Mouse (Mus musculus) layer of hippocampus, adult 2 months (tissue): ENCODE results near the gene Slc12a8. TPM values are rescaled to one million over a fixed set of nuclear protein-coding genes. Genes with fewer than 3 reads are reported as not detected.
"Not testable (repeated sequence)": the region's sequence is repeated elsewhere in the genome, so short reads cannot be mapped to it uniquely, and the experiment has no call there.

ENCODE experiments used
- DNase-seq, 2 experiments: peaks; one replicate each; pipeline ENCODE4 v3.0.0; 2022; ENCODE audit warnings: low spot score in 2 of 2
- H3K27ac ChIP-seq: fragments of 200-600 bp; 2 replicates; pipeline ENCODE4 v1.8.1; 2022
- H3K4me3 ChIP-seq: fragments of 200-600 bp; 2 replicates; pipeline ENCODE4 v1.8.1; 2022; ENCODE audit warnings: mild to moderate bottlenecking
- CTCF ChIP-seq: fragments of 200-600 bp; conservative IDR thresholded peaks from 2 replicates; pipeline ENCODE4 v1.8.1; 2022; ENCODE audit warnings: antibody characterized with exemption, mild to moderate bottlenecking, moderate library complexity
- long read RNA-seq, 2 experiments: library from polyadenylated mRNA; stranded (forward); transcript quantifications; one replicate each; pipeline ENCODE4 v2.0.0; 2021; ENCODE audit warnings: borderline mapping rate in 2 of 2
- total RNA-seq, 2 experiments: library from RNA; stranded (reverse); gene quantifications; 2 replicates each; pipeline ENCODE4 v1.2.3; 2021

Slc12a8 gene
- under 1 TPM; 0.64 to 0.71 TPM for total RNA-seq
- long read RNA-seq, experiment 1, partial matches to known transcripts: 0 of 1 reads
- long read RNA-seq, experiment 1, other reads (novel, unspliced or antisense): 1 of 1 reads
- long read RNA-seq, experiment 2, partial matches to known transcripts: 1 of 2 reads
- long read RNA-seq, experiment 2, other reads (novel, unspliced or antisense): 0 of 2 reads

GRCm38 (mm10) chr16:33516807-33517565, at the start of gene Slc12a8:
TSS of gene Slc12a8 (plus strand) at chr16:33517328.
- DNase-seq: peak; percentile 72 to 75
- peak; percentile 41 for TF ChIP-seq CTCF
- peak within 1 kb of the TSS; percentile 56 for H3K4me3 ChIP-seq
- peak within 1 kb of the TSS; percentile 77 for H3K27ac ChIP-seq

- no peak for TF ChIP-seq CTCF
- peak in 1 of 2 experiments; percentile 5 for DNase-seq
- no peak overlapping the region for H3K4me3 ChIP-seq
- H3K27ac ChIP-seq: peak overlapping the region; percentile 36; the same call in 1 of the 2 replicates
These were observed 49.7 kb upstream of the Slc12a8 start for GRCm38 (mm10) chr16:33467451-33467850.

GRCm38 (mm10) chr16:33469973-33470372, 47.2 kb upstream of the Slc12a8 start:
- H3K4me3 ChIP-seq: no peak overlapping the region
- no peak overlapping the region for H3K27ac ChIP-seq
- no peak for TF ChIP-seq CTCF
- DNase-seq: no peak

- H3K4me3 ChIP-seq: no peak overlapping the region
- no peak overlapping the region for H3K27ac ChIP-seq
- no peak for TF ChIP-seq CTCF
- DNase-seq: peak in 1 of 2 experiments; percentile 2
These were observed 42.7 kb upstream of the Slc12a8 start for GRCm38 (mm10) chr16:33474381-33474780.

- Histone ChIP-seq H3K27ac (no peak overlapping the region), H3K4me3 (no peak overlapping the region)
- no peak for TF ChIP-seq CTCF
- DNase-seq: peak in 1 of 2 experiments; percentile 1
These were observed 37.2 kb upstream of the Slc12a8 start for GRCm38 (mm10) chr16:33479926-33480325.

- H3K4me3 ChIP-seq: no peak overlapping the region
- H3K27ac ChIP-seq: no peak overlapping the region
- TF ChIP-seq CTCF: peak; percentile 77
- DNase-seq: peak in 1 of 2 experiments; percentile 9
These were observed 36.0 kb upstream of the Slc12a8 start for GRCm38 (mm10) chr16:33481148-33481547.

GRCm38 (mm10) chr16:33482309-33482708, 34.8 kb upstream of the Slc12a8 start:
- Histone ChIP-seq H3K4me3 (no peak overlapping the region), H3K27ac (no peak overlapping the region)
- no peak for TF ChIP-seq CTCF
- no peak for DNase-seq

- TF ChIP-seq CTCF: no peak
- DNase-seq: peak in 1 of 2 experiments; percentile 2
- Histone ChIP-seq H3K4me3 (no peak overlapping the region), H3K27ac (0 out of 2 replicates have a peak overlapping the region, but pooled peaks have one; percentile 28)
These were observed 29.4 kb upstream of the Slc12a8 start for GRCm38 (mm10) chr16:33487709-33488108.

GRCm38 (mm10) chr16:33494374-33494773, 22.8 kb upstream of the Slc12a8 start:
- Histone ChIP-seq H3K4me3 (no peak overlapping the region), H3K27ac (no peak overlapping the region)
- no peak for TF ChIP-seq CTCF
- DNase-seq: peak in 1 of 2 experiments; percentile 0

GRCm38 (mm10) chr16:33508082-33508481, 9.0 kb upstream of the Slc12a8 start:
- no peak for TF ChIP-seq CTCF
- DNase-seq: no peak
- no peak overlapping the region for H3K27ac ChIP-seq

GRCm38 (mm10) chr16:33509231-33509630, 7.9 kb upstream of the Slc12a8 start:
- not testable (repeated sequence) for H3K27ac ChIP-seq, H3K4me3 ChIP-seq, DNase-seq

More at GRCm38 (mm10) chr16:33508082-33508481, 9.0 kb upstream of the Slc12a8 start:
- no peak overlapping the region for H3K4me3 ChIP-seq

GRCm38 (mm10) chr16:33510856-33511255, 6.3 kb upstream of the Slc12a8 start:
- H3K27ac ChIP-seq, H3K4me3 ChIP-seq, DNase-seq: not testable (repeated sequence)

- H3K4me3 ChIP-seq: no peak overlapping the region
- TF ChIP-seq CTCF: no peak
- no peak overlapping the region for H3K27ac ChIP-seq
- DNase-seq: no peak
These were observed 4.6 kb upstream of the Slc12a8 start for GRCm38 (mm10) chr16:33512555-33512954.

- no peak for DNase-seq
- peak overlapping the region; percentile 56 for H3K4me3 ChIP-seq
- peak overlapping the region; percentile 77 for H3K27ac ChIP-seq
- TF ChIP-seq CTCF: no peak
These were observed 499 bp downstream of the Slc12a8 start for GRCm38 (mm10) chr16:33517627-33518026.
